Mouse (Mus musculus) liver, embryonic 14.5 days (tissue): ENCODE measurements at regions not wholly inside any gene's neighbourhood (a gene's known extent, or its start where the extent isn't known, plus 50 kb on each side); places are given as distances from the start of the nearest gene placed in this dataset.

Experiments used
- CTCF ChIP-seq: IDR thresholded peaks from 2 replicates; pipeline ENCODE4 v1.5.1; 2016; ENCODE audit warnings: antibody characterized with exemption, low read depth, control low read depth
- EP300 ChIP-seq: IDR thresholded peaks from 2 replicates; pipeline ENCODE4 v1.6.1; 2016; ENCODE audit warnings: antibody characterized with exemption, low read depth

DNA sequence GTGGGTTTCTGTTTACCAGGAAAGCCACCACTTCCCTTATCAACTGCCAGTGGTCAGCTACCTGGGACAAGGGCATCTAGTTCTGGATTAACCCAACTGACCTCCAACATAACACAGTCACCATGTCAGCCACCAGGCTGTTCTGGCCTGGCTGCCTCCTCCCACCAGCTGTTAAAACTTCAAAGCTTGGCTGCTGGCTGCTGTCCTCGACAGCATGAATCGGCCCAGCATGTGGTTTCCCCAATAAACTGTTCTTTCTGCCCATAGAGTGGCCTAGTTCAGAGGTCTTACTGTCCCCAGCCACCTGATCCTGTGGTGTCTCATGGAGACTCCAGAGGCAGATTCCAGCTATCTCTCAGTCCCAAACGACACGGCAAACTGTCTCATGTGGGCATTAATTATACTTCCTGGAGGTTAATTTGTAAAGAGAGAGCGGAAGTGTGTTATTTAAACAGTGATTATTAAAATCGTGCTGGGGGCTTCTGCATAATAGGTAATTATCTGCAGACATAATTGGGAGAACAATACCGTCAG, 219.7 kb downstream of the Matn1 start:
- no peak for TF ChIP-seq CTCF
- no peak for TF ChIP-seq EP300
